Mouse (Mus musculus) lung, postnatal 36 days (tissue): Measurements from ENCODE around the gene Irgm2.
A peak's percentile ranks its signal among the peaks of the same experiment; 100 is the strongest.
"Not testable (repeated sequence)": the region's sequence is repeated elsewhere in the genome, so short reads cannot be mapped to it uniquely, and the experiment has no call there.

Experiments
- DNase-seq: peaks from one replicate; pipeline ENCODE4 v3.0.0; 2022; ENCODE audit warnings: mixed read lengths

Irgm2 gene

DNA sequence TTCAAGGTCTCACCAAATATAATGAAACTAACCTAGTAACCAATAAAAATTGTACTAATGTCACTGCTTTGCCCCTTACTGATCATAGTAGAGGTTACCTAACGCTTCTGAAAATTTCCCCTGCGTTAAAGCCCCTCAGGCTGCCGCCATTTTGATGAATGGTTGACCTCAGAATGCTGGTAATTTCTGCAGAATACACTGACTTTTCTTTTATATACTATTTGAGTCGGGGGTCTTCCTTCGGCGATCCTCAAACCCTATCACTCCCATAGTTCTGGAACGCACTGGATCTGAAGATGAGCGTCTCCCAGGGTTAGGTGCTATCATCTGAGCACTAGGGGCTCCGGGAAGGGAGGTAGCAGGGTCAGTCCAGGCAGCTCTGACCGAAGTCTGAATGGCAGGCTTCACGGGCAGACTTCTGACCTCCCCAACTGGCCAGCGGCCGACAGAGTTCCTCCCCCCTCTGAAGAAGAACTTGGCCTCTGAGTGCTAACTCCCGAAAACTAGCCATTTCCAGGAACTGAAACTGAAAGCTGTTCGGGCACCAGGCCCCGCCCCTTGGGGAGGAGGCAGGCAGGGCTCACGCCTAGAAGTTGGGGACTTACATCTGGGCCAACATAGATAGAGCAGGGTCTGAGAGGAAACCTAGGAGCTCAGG lies 15.1 kb downstream of the Irgm2 start:
- peak; percentile 95 for DNase-seq

DNA sequence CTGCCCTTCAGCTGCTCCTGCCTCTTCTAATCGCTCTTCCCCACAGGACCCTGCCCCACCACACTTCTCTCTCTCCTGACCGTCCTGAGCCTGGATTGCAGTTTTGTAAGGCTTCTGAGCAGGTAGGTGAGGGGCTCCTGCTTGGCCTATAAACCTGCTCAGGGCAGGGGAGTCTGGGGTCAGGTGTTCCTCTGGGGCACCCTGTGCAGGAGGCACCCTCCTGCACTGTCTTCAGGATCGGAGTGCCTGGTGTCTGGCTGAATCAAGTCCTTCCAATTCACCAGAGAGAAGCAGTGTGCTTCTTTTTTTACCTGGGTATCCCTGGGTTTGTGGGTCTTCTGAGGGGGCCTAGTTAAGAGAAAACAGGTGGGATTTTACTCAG lies 15.6 kb downstream of the Irgm2 start:
- not testable (repeated sequence) for DNase-seq

DNA sequence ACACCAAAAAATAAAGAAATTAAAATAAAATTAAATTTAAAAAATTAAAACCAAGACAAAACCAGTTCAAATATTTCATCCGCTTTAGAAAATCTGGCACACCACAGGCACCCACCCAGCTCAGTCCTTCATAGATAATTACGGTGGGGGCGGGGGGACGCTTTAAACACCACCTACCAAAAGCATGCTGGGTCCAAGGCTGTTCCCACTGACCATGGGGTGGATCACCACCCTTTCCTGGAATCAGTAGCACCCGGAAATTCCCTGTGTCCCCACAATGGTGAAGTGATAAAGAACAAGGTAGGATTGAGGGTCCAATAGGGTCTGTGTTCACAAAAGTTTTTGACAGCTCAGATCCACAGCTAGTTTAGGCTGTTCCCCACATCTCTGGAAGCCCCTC lies 16.4 kb downstream of the Irgm2 start:
- DNase-seq = no peak

DNA sequence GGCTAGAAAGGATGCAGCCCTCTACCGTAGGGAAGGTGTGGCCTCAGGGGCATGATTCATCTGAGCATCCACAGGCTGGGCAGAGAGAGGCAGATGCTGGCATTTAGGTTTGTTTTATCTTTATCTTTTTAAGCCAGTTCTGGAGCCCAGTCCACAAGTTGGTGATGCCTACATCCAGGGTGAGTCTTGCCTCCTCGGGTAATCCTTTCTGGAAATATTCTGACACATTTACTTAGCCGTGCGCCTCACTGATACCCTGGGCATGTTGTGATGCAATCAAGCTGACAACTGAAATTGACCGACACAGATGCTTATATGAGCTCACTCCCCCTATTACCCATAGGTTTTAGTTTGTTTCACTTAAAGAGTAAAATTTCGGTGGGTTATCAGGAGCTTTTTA lies 17.4 kb downstream of the Irgm2 start:
- no peak for DNase-seq

DNA sequence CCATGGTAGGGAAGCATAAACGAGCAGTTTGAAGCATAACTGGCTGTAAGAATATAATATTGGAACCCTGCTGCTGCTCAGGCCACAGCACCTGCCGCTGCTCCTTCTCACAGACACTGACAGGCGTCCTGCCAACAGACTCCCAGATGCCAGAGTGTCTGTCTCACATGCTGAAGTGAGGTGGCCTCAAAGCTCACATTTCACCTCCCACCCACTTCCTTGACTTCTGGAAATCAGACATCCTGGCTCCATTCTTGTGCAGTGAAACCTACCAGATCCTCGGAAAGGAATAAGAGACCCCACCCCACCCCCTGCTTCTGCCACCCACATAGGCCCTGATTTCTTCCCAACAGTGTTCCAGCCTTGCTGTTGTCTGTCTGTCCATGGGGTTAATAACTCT lies 24.3 kb downstream of the Irgm2 start:
- DNase-seq = no peak

DNA sequence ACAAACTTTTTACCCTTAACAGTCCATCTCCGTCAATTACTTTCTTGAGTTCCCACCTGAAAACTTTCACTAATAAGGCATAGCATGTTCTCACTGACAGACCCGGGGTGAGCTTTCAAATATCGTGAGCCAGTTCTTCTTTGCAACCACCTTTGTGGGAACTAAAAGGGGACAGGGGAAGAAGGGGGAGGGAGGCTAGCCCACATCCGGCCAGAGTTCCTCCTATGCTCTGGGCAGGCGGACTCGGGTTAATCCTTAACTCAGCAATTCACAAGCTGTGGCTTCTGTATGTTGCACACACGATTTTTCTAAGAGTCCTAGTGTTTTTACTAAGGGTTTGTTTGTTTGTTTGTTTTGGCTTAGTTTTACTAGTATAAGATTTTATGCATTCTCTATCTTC lies 24.9 kb downstream of the Irgm2 start:
- DNase-seq = peak; percentile 63

DNA sequence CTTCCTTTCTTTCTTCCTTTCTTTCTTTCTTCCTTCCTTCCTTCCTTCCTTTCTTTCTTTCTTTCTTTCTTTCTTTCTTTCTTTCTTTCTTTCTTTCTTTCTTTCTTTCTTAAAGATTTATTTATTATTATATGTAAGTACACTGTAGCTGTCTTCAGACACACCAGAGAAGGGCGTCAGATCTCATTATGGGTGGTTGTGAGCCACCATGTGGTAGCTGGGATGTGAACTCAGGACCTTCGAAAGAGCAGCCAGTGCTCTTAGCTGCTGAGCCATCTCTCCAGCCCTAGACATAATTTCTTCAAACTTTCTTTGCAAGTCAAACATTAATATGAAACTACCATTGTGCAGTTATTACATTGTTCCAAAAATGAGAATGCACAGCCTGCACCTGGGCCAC lies 25.5 kb downstream of the Irgm2 start:
- not testable (repeated sequence) for DNase-seq

DNA sequence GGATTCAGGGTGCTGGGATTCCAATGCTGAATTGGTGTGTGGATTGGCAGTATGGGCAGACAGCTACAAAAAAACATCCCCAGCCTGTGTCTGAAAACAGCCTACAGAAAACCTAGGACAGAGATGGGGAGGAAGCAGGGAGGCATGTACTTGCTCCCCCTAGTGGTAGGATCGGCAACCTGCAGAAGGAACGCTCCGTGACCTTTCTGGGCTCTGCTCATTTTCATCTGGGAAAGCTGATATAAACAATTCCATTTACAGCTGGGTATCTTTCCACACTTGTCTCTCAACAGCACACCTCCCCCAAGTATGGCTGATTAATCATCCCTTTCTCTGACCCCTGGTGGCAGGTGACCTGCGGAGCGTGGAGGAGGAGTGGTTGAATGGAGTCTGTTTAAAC lies 26.2 kb downstream of the Irgm2 start:
- peak; percentile 83 for DNase-seq

DNA sequence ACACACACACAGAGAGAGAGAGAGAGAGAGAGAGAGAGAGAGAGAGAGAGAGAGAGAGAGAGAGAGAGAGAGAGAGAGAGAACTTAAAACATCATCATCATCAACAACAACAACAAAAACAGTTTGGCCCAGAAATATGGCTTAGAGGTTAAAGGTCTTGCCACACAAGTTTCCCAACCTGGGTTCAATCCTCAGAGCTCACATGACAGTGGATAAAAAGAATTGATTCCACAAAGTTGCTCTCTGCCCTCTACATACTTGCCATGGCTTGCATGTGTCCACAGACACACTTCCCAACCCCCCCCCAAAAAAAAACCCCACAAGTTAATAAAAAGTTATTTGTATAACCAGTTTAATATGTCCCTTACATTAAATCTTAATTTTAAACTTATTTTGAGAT lies 27.0 kb downstream of the Irgm2 start:
- no peak for DNase-seq

DNA sequence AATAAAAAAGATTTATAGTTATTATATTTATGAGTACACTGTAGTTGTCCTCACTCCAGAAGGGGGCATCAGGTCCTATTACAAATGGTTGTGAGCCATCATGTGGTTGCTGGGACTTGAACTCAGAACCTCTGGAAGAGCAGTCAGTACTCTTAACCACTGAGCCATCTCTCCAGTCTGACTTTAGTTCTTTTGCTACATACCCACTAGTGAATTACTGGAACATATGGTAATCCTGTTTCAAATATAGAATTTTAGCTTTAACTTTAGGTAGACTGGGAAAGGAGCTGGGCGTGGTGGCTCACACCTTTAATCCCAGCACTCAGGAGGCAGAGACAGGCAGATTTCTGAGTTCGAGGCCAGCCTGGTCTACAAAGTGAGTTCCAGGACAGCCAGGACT lies 28.6 kb downstream of the Irgm2 start:
- DNase-seq = not testable (repeated sequence)

DNA sequence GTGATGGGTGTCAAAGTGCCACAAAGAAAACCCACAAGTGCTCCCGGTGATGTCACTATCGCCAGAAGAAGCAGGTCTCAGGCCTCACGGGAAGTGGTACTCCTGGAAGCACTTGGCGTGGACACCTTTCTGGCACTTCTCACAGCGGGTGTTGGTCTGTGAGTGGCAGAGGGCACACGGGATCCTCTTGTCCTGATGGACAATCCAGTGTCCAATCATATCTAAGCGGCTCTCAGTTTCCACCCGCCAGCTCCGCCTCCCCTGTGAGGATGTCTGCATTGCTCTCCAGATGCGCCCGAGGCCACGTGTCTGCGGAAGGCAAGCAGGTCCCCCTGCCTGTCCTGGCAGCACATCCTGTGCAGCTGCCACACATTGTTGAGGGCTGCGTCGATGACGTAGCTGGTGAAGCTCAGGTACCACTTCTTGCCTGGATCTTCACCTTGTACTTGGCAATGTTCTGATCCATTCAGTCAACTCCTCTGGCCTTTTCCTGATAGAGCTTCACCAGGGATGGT lies 31.0 kb downstream of the Irgm2 start:
- no peak for DNase-seq

DNA sequence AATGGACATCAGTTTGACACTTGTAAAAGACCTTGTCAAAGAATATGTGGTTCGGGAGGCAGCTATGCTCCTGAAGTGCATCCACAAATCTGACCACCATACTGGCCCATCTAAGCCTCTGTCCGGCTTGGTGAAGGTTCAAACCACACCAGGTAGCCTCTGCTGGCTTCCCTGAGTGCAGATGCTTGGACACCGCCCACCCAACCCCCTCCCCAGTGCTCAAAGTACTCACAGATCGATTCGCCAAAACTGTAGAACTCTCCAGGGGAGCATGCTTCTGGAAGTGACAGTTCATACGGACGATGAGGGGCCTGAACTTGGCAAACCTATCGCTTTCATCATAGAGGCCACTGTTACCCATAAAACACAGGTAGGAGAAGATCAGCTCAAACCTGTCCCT lies 31.7 kb downstream of the Irgm2 start:
- DNase-seq = no peak

DNA sequence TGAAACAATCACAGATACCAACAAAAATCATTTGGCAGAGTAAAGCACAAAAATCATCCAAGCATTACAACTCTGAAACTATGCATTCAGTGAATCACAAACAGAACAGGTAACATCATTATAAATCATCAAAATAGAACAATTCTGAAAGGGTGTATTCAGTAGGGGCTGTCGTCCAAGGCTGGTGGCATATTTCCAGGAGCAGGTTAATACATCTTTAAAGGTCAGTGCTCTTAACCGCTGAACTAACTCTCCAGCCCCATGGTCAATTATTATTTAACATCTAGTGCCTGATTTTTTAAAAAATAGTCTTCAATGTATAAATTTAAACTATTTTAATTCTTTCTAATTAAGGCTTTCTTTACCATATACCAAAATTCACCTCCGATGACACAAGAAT lies 35.1 kb downstream of the Irgm2 start:
- not testable (repeated sequence) for DNase-seq

DNA sequence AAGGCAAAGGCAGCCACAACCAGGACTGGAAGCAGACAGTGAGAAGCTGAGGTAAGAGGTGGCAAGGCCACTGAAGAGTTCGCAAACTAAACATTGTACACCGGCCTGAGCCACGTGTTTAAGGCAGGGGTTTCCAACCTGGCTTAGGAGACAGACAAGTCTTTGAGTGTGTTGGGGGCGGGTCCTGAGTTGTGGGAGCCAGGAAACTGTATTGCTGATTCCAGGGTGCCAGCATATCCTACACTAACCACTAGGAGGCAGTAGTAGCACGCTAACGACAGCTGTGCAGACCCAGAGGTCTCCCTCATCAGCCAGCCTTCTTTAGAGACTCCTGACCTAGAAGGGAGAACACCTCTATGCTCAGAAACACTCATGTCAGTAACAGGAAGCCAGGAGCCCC lies 35.7 kb downstream of the Irgm2 start:
- DNase-seq = peak; percentile 65

DNA sequence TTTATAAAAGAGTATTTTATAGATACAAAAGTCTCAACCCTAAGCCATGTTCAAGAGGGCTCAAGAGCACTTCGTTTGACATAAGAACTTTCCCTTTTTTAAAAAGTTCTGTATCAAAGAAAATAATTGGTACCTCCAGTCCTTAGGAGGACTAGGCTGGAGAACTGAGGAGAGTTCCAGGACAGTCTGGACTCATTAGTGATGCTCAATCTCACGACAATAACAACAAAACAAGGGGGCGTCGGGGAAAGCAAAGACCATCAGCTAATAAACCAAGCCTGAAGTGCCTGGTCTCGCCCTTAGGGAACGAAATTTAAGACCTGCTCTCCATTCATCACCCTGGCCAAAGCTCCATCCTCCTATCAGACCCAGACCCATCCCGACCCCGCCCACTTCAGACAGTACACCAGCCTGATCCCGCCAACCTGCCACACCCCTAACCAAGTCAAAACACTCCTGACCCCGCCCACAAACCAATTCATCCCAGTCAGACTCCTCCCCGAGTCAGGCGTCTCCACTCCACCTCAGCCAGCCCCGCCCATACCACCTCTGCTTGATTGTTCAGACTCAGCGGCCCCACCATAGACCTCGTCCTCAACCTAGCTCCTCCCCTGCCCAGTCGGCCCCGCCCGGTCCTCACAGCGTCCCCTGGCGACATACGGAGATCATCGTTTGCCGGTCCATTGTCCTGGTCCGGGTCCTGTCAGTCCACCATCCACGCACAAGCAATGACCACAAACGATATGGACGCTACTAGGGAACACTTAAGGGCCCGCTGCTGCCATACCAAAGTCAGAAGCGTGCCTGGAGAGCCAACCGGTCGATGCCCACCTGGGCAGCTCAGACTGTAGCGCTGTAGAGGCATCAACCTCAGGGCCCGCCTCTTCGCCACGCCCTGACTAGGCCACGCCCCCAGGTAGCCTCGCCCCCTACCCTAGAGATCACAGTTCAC lies 39.7 kb downstream of the Irgm2 start:
- peak; percentile 85 for DNase-seq

DNA sequence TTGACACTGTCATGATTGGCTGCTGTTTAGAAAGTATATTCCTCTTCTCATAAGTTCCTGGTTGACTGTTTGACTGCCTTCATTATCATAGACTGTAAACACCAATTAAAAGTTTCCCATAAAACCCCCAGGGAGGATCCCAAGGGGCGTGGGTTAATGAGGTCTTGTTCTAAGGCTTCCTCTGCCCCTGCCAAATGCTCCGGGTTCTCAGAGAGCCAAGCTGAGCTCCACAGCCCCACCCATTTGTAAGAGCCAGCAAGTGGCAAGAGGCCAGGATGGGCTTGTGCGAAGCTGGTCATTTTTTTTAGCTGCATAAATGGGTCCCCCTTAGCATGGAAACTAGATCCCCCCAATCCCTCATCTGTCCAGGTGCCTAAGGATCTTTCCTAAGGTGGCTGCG lies 47.9 kb downstream of the Irgm2 start:
- peak; percentile 27 for DNase-seq

DNA sequence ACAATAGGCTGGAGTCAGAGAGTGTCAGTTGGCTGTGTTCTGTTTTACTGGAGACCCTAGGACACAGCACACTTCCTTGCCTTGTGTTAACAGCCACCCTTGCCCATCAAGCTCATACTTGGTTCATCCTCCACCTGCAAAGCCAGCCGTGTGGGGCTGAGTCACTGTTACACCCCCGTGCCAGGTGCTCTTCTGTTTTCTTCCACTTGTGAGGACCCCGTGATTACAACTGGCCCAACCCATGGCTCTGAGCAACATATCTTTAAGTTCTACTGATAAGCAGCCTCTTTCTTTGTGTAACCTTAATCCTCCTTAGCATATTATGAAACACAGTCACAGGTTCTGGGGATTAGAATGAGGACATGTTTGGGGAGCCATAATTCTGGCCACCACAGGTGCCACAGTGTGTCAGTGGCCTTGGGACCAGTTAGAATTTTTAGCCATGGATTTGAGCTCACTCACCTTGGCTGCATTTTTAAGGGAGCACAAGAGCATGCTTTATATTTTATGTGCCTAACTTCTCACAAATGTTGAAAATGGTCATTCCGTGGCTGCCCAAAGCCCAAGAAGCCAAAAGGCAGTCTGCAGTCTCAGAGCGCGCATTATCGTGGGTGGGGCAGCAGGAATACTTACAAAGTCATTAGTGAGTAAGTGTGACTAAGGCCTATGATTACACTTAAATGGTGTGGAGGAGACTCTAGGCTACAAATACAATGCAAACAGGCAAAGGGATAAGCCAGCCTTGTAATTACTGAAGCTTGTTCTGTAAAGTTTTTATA lies 50.0 kb downstream of the Irgm2 start:
- no peak for DNase-seq

DNA sequence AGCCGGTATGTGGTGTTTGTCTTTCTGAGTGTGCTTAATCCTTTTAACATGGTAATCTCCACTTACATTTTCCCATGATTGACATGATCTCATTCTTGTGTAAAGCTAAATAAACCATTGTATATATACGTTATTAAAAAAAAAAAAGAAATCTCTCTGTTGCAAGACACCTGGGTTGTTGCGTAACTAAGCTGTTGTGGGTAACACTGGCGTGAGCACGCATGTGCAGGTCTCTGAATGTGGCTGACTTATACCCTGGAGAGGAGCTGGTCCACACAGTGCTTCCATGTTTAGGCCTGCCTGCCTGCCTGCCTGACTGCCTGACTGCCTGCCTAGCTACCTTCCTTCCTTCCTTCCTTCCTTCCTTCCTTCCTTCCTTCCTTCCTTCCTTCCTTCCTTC lies 51.1 kb downstream of the Irgm2 start:
- DNase-seq = peak; percentile 7

DNA sequence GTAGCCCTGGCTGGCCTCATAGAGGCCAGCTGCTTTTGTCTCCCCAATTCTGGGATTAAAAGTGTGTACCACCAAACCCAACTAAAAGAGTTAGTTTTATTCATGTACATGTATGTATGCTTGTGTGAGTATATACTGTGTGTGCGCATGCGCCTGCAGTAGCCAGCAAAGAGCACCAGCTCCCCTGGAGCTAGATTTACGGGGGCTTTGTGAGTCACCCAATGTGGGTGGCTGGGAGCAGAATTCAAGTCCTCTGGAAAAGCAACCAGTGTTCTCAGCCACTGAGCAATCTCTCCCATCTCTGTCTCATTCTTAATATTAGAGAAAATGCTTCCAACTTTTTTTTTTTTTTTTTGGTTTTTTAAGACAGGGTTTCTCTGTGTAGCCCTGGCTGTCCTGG lies 55.0 kb downstream of the Irgm2 start:
- DNase-seq = no peak

DNA sequence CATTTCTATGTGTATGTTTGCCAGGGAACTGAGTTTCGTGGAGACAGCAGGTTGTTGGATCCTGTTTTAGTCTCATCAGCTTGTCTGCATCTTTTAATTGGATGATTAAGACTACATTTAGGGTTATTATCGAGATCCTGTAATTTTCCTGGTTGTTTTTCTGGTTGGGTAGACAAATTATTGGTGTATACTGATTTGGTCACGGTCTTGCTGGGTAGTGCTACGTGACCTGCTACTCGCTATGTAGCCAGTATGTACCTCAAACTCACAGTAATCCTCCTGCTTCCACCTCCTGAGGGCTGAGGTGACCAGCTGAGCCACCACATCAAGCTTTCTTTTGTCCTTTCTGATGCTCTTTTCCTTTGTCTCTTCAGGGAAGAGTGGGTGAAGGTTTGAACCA lies 58.4 kb downstream of the Irgm2 start:
- DNase-seq = no peak

DNA sequence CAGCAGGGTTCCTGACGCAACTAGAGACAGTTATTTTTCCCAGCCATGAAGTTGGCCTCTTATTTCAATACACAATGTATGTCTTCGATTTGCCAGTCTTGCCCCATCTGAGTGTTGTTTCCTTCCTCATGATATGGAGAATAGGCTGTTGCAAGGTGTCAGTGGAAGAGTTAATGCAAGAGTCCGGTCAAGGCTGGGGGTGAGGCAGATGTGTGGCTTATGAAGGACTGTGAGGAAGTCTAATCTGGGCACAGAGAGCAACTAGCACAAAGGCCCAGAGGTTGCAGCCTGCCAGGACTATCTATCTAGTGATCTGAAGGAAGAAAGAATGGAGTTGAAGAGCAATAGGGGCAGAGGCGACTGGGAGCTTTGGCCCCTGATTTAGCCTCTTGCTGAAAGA lies 60.7 kb downstream of the Irgm2 start:
- DNase-seq = no peak

DNA sequence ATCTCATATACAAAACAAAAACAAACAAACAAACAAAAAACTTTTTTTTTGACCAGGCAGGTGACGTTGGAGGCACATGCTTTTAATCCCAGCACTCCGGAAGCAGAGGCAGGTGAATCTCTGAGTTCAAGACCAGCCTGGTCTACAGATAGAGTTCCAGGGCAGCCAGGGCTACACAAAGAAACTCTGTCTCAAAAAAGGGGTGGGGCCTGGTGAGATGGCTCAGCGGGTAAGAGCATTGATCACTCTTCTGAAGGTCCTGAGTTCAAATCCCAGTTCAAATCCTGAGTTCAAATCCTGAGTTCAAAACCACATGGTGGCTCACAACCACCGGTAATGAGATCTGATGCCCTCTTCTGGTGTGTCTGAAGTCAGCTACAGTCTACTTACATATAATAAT lies 62.4 kb downstream of the Irgm2 start:
- DNase-seq = no peak

DNA sequence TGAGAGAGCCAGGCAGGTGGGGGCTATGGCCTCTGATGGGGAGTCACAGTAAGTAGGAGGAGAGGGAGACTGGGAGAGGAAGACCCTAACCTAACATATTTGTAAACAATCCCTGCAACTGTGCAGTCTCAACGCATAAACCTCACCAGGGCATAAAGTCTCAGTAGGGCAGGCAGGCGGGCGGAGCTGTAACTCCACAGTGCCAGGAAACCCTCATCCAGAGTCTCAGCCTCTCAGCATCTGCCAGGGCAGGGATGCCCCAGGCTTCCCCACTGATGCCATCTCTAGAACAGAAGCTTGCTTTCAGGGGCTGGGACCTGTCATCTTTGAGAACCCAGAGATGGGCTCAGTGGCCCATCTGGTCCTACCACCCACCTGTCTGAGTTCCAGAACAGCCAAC lies 62.9 kb downstream of the Irgm2 start:
- no peak for DNase-seq
